Comparison of ENCODE assay signal across 8 mouse cellular contexts in genomic region chr6:95668629-95669334, GRCm38 (mm10).
"Had no signal": no experiment of that assay in that cellular context is flagged by ENCODE, and none has a peak within 500 bp of the region (broad histone marks: within the 10 kb centered on the region; RNA-seq: fewer than 3 reads in every experiment).

No protein-coding gene starts in this region.

- H3K4me3 ChIP-seq: limb, embryonic 10.5 days; limb, embryonic 13.5 days; midbrain, embryonic 13.5 days had no signal

- ATAC-seq: liver, postnatal 0 days; midbrain, embryonic 13.5 days had no signal

- H3K4me2 ChIP-seq: limb, embryonic 13.5 days; lung, embryonic 14.5 days; midbrain, embryonic 13.5 days had no signal

- H3K9me3 ChIP-seq: limb, embryonic 10.5 days; midbrain, embryonic 13.5 days had no signal

- H3K4me1 ChIP-seq: limb, embryonic 10.5 days; limb, embryonic 13.5 days; midbrain, embryonic 13.5 days had no signal

- H3K27me3 ChIP-seq: limb, embryonic 13.5 days had no signal

- H3K9ac ChIP-seq: limb, embryonic 13.5 days; liver, embryonic 14.5 days; liver, postnatal 0 days; lung, embryonic 14.5 days; midbrain, embryonic 13.5 days had no signal

- H3K27ac ChIP-seq: limb, embryonic 10.5 days; limb, embryonic 13.5 days; liver, embryonic 14.5 days; macrophage; midbrain, embryonic 13.5 days; stomach, postnatal 0 days had no signal

- H3K36me3 ChIP-seq: midbrain, embryonic 13.5 days had no signal
